Mouse (Mus musculus) megakaryocyte, embryonic 14.5 days (primary cell): Measurements from ENCODE around the gene Zbtb45.

Experiments used
- FLI1 ChIP-seq: IDR thresholded peaks from 2 replicates; pipeline ENCODE4 v1.6.1; 2012; ENCODE audit warnings: low read length, inconsistent platforms, mixed read lengths
- GATA1 ChIP-seq: IDR thresholded peaks from 3 replicates; pipeline ENCODE4 v1.6.1; 2012; ENCODE audit warnings: mixed read lengths, low read length, inconsistent platforms, borderline replicate concordance

GRCm38 (mm10) chr7:13053961-13054286, 44.1 kb upstream of the Zbtb45 start:
- TF ChIP-seq FLI1 (no peak), GATA1 (no peak)
